Mouse (Mus musculus) hematopoietic stem cell, adult 5-6 weeks (primary cell): ENCODE data around the gene Caly. TPM values are rescaled to one million over a fixed set of nuclear protein-coding genes. Genes with fewer than 3 reads are reported as not detected.

Experiments used
- ATAC-seq, 2 experiments: fragments of 125-278 bp in 1 of 2; replicated peaks in 1 of 2; 2 replicates each; pipeline ENCODE4 v1.8.0; 2016 to 2017; ENCODE audit warnings: inconsistent platforms in 2 of 2, mild to moderate bottlenecking in 2 of 2, moderate number of reproducible peaks in 2 of 2, low read depth in 1 of 2, moderate TSS enrichment in 1 of 2; ENCODE audit not compliant: low FRiP score in 2 of 2, poor library complexity in 2 of 2, severe bottlenecking in 2 of 2, insufficient read depth in 1 of 2, low TSS enrichment in 1 of 2
- total RNA-seq: library from RNA; stranded (forward); fragments of 172-1452, 232-1000 nt; gene quantifications from 2 replicates; pipeline ENCODE4 v1.2.3, GENCODE M21; 2017

Caly gene
- total RNA-seq, 1 experiment from 2014 or later, result not detected

DNA sequence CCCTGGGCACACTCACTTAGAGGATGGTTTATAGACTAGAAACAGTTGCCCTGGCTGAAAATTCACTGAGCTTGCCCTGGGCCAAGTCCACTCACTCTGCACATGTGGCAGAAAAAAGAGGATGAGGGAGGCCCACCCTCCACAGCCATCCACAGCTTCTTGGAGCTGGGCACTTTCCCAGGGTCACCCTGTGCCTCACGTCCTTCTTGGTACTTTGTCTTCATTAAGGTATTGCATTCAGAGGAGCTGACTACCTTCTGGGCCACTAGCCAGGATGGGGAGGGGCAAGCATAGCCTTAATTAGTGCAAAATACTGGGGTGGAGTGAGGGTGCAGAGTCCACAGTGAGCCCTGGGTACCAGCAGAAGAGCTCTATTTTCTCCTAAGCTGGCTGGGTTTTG lies 13.2 kb upstream of the Caly start:
- no peak for ATAC-seq

DNA sequence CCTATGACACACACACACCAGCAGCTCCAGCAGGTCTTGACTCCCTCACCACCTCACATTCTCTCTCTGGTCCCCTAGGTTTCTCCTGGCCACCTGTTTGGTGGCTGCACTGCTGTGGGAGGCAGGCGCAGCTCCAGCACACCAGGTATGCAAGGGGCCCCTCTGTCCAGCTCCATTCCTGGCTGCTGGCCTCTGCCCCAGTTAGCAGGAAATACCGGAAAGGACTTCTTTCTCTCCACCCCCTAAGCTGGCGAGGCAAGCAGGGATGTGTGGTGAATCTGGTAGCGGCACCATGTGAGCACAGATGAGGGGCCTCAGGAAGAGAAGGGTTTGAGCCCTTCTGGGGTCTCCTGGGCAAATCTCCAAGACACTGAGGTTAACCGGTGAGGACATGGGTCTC lies 12.6 kb upstream of the Caly start:
- no peak for ATAC-seq

- ATAC-seq, result no peak
Measured at GRCm38 (mm10) chr7:140092924-140093528, 10.7 kb upstream of the Caly start, which contains the start of gene Prap1. Gene Prap1, plus strand, starts transcription at chr7:140093395.

DNA sequence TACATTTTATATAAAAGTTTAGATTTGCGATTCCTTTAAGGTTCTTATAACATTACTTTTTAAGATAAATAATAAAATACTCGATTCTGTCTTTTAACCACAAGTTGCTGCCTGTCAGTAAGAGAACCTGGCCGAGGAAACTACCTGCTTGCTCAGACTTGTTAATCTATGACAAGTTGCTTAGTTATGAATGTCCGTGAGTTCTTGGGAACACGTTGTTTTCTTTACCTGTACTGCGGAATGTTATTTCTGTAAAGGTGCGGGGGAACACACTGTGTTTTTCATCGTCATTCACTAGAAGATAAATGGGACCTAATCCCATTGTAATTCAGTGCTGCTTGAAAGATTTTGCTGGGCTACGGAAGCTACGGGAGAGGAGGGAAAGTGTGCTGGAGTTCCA lies 8.3 kb upstream of the Caly start:
- no peak for ATAC-seq

DNA sequence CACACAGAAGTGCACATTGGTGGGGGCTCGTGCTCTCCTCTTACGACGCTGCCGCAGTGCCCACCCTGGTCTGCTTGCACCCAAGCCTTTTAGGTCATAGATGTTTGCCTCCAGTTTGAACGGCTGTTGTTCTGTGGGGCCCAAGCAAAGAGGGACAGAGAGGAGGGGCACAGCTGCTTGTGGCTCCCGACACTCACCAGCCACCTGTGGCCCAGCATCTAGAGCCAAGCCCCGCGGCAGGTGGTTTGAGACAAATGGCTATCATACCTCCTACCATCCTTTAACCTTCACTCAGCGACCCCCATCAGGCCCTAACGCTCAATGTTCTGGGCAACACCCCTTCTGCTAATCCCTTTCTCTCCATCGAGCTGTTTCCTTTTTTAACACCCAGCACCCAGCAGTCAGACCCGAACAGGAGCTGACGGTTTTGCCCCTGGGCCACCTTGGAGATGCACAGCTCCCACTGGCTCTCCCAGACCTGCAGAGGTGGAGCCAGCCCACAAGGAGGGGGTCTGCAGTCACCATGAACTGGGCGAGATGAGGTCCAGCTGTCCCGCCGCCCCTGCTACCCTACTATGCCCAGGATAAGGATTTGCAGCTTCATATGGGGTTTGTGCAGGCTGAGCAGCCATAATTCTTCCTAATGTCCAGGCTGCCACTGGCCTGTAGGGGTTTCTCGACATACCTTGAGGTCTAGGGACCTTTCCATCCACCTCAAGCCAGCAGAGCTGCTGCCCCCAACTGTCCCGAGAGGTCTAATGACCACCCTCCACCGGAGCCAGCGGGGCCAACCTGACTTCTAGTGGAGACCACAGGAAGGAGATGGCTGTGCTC lies 723 bp downstream of the Caly start:
- no peak for ATAC-seq

DNA sequence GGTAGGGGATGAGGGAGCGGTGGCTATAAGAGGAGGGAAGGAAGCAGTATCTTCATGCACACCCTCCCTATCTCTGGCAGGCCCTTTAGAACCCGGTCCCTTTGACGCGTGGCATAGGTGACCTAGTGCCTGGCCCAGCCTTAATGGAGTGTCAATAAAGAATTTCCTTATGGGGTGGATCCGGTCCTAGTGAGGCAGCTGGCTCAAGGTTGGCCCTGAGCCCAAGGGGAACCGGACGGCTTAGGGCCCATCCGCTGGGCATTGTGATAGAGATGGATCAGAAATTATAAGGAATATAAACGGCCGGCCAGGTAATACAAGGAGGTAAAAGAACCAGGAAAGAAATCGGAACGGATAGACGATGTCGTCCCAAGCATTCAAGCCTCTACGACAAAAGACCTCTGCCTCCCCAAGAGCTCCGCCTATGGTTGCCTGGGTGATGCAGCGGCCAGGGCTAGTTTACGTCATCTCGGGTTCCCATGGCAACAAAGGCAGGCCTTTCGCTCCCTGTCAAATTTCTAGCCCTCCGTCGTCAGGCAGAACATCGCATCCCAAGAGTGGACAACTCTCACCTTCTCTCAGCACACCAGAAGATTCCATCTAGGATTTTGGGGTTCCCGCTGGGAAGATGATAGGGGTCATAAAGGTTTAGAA lies 1.7 kb downstream of the Caly start:
- peak; percentile 50; a peak in 3 of 4 replicates for ATAC-seq

- peak; percentile 42 to 63; a peak in 2 of 4 replicates for ATAC-seq
Measured at GRCm38 (mm10) chr7:140078711-140079110, 3.6 kb downstream of the Caly start.

- ATAC-seq, result no peak
Measured at GRCm38 (mm10) chr7:140077698-140078097, 4.7 kb downstream of the Caly start.

- 0 out of 4 replicates have a peak, but pooled peaks of 1 of the 2 experiments have one; percentile 22 for ATAC-seq
Measured at GRCm38 (mm10) chr7:140070042-140070711, 12.2 kb downstream of the Caly start.

DNA sequence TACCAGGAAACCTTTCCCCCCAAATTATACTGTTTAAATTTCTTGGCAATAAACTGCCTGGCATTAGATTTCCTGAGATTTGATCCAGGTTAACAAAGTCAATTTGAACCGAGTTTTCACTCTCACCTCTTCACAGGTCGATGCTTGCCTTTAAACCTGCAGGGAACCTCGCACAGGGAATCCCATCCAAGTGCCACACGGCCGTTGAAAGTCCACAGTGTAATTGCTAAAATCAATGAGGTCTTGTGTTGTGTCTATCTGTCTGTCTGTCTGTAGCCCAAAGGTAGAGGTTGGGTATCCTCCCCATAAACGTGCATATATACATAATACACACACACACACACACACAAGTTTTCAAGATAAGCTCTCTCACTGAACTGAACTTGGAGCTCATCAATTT lies 15.0 kb downstream of the Caly start:
- no peak for ATAC-seq

DNA sequence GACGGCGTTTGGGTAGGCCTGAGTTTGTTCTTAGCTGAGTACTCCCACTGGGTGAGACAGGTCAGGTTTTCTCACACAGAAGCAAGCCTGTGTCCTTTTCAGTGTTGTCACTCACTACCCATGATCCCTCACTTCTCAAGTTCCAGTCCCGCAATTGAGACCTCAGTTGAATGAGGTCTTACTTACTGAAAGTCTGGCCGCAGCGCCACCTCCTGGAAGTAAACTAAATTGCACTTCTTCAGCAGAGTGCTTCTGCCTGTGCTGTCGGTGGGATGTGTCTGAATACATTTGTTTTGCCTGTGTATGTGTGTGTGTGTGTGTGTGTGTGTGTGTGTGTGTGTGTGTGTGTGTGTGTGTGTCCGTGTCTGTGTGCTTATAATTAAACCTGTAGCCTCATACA lies 19.3 kb downstream of the Caly start:
- peak; percentile 60 to 67; a peak in 2 of 4 replicates for ATAC-seq

DNA sequence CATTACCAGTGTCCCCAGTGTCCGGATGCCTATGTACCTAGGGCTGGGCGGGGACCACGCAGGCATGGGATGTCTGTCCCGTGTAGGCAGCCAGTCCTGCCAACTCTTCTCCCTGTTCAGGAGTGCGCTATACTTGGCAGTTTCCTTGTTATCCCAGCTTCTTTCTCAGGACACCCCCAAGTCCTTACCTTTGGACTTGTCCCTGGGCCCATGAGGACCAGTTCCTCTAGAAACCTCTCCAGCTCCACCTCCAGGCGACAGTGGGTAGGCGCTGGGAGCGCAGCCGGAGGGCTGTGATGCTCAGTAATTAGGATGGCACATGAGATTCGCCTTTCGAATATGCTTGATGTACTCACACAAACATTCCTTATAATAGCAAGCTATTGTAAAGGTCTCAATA lies 20.0 kb downstream of the Caly start:
- peak in 1 of 2 experiments; percentile 41; a peak in 1 of 4 replicates for ATAC-seq

- ATAC-seq, result no peak
Measured at GRCm38 (mm10) chr7:140061832-140062130, 20.6 kb downstream of the Caly start.

DNA sequence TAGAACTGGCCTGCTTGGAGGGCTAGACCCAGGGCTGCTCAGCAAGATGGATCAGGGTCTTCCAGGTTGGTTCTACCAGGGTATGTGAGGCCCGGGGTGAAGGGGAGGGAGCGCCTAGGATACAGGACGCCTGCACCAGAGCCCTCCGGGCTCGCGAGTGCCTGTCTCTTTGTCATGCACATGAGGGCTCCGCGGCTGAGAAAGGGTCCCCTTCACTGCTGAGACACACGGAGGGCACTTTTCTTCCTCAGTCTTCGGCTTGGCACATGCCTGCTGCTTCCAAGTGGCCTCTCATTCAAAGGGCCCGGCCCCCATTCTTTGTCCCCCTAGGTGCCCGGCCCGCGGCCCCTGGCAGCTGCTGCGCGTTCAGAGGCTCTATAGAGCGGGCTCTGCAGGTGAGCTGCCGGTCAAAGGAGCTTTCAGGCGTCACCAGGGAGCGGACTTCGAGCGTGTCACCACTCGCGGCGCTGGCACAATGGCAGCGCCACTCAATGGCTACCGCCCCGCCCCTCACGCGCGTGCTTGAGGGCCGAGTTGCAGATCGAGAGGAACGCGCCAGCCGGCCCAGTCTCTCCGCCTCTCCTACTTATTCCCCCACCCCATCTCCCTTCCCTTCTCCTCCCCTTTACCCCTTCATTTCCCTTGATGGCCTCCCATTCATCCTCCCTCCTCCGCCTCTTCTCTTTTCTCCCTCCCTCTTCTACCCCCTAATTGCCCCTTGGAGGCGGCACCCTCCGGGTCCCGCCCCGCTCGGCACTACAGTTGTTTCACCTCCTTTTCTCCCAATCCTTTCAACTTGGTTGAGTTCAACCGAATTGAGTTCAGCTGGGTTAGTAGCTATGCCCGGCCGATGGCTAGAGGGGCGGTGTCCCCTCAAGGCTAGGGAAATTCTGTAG lies 21.2 kb downstream of the Caly start:
- ATAC-seq, result no peak; a peak in 1 of 4 replicates

- ATAC-seq, result no peak
Measured at GRCm38 (mm10) chr7:140059601-140060000, 22.7 kb downstream of the Caly start.

GRCm38 (mm10) chr7:140058528-140058927 lies 23.8 kb downstream of the Caly start:
- no peak for ATAC-seq
